Mouse (Mus musculus): Measurements from ENCODE around the gene Faap20. TPM values are rescaled to one million over a fixed set of nuclear protein-coding genes. Genes with fewer than 3 reads are reported as not detected.

Gene Faap20
- total RNA-seq, 2 experiments from 2014 or later, result 49.6 to 51.8 TPM

- peak in 1 of 2 experiments; percentile 58 for DNase-seq
Observed at GRCm38 (mm10) chr4:155220213-155221100, 29.1 kb upstream of the Faap20 start.

GRCm38 (mm10) chr4:155221106-155221505 is 28.5 kb upstream of the Faap20 start:
- no peak for DNase-seq

GRCm38 (mm10) chr4:155221599-155222551 is 27.7 kb upstream of the Faap20 start:
- DNase-seq, result peak; percentile 84 to 86

GRCm38 (mm10) chr4:155222552-155222840 is 27.1 kb upstream of the Faap20 start, which contains the start of gene Ski:
Gene Ski (minus strand): TSS chr4:155222592.
- no peak for DNase-seq

- peak; percentile 99 for DNase-seq
Observed at GRCm38 (mm10) chr4:155222841-155223593, 26.6 kb upstream of the Faap20 start.

GRCm38 (mm10) chr4:155223594-155224528 is 25.7 kb upstream of the Faap20 start:
- no peak for DNase-seq

- no peak for DNase-seq
Observed at GRCm38 (mm10) chr4:155225918-155226317, 23.7 kb upstream of the Faap20 start.

- no peak for DNase-seq
Observed at GRCm38 (mm10) chr4:155227986-155228385, 21.6 kb upstream of the Faap20 start.

GRCm38 (mm10) chr4:155228461-155228860 is 21.1 kb upstream of the Faap20 start:
- no peak for DNase-seq

- peak; percentile 75 to 85 for DNase-seq
Observed at GRCm38 (mm10) chr4:155233878-155234277, 15.7 kb upstream of the Faap20 start.

GRCm38 (mm10) chr4:155234371-155235310 is 15.0 kb upstream of the Faap20 start:
- DNase-seq, result peak in 1 of 2 experiments; percentile 40

- DNase-seq, result peak; percentile 89 to 90
Observed at GRCm38 (mm10) chr4:155235311-155236119, 14.1 kb upstream of the Faap20 start.

- DNase-seq, result no peak
Observed at GRCm38 (mm10) chr4:155236737-155237385, 12.7 kb upstream of the Faap20 start.

GRCm38 (mm10) chr4:155238276-155238675 is 11.3 kb upstream of the Faap20 start:
- no peak for DNase-seq

- no peak for DNase-seq
Observed at GRCm38 (mm10) chr4:155239494-155239893, 10.1 kb upstream of the Faap20 start.

- DNase-seq, result no peak
Observed at GRCm38 (mm10) chr4:155241789-155242188, 7.8 kb upstream of the Faap20 start.

GRCm38 (mm10) chr4:155242292-155242691 is 7.3 kb upstream of the Faap20 start:
- DNase-seq, result no peak

- no peak for DNase-seq
Observed at GRCm38 (mm10) chr4:155243233-155243632, 6.4 kb upstream of the Faap20 start.

Data from adrenal gland, postnatal 36 days (tissue).